Mouse (Mus musculus): ENCODE data around the gene Tom1.

Gene Tom1

GRCm38 (mm10) chr8:75090781-75091365, 57.4 kb downstream of the Tom1 start:
- no peak for DNase-seq

DNA sequence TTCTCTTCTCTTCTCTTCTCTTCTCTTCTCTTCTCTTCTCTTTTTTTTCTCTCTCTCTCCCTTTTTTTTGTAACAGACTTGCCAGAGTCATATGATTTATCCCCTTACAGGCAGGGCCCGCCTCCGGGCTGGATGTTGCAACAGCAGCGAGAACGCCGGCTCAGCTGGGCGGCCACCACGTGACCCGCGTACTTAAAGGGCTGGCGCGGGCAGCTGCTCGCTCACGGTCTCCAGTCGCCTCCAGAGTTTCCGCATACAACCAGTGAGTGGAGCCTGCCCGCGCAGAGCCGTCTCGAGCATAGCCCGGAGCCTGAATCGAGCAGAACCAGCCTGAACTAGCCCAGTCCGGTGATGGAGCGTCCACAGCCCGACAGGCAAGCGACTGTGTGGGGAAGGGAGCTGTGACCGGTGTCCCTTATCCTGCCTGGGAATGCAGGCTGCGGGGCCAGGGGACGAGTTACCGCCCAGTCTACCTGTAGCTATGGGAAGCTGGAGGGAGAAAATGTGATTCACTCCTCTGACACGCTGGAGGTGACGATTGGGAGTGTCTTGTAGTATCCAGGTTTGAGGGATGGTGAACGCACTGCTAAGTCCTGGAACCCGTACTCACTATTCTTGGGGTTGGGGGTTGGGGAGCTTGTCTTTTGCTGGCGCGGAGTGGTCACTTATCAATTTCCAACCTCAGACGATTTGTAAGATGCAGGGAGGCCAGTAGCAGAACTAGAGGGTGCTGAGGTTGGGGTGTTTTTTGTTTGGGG, 60.1 kb downstream of the Tom1 start, which contains the start of gene Hmox1:
TSS of gene Hmox1 (plus strand) at position 223 of the 758 bp plus-strand sequence.
- peak; percentile 86 for DNase-seq

- DNase-seq, result no peak
Measured at GRCm38 (mm10) chr8:75102956-75103355, 69.5 kb downstream of the Tom1 start.

- no peak for DNase-seq
Measured at GRCm38 (mm10) chr8:75103376-75103878, 69.9 kb downstream of the Tom1 start.

- peak; percentile 60 for DNase-seq
Measured at GRCm38 (mm10) chr8:75108527-75109235, 75.2 kb downstream of the Tom1 start.

- peak; percentile 99 for DNase-seq
Measured at GRCm38 (mm10) chr8:75109236-75109967, 75.9 kb downstream of the Tom1 start, which contains the start of gene Mcm5. Gene Mcm5 (plus strand): TSS chr8:75109569.

DNA sequence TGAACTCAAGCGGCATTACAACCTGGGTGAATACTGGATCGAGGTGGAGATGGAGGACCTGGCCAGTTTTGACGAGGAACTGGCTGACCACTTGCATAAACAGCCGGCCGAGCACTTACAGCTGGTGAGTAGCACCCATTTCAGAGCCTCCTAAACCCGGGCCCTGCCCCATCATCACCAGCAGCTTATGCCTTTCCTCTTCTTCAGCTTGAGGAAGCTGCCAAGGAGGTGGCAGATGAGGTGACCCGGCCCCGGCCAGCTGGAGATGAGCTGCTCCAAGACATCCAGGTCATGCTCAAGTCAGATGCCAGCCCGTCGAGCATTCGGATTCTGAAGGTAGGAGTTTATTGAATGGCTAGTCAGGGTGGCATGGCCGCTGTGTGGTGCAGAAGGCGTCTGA, 76.6 kb downstream of the Tom1 start:
- no peak for DNase-seq

GRCm38 (mm10) chr8:75118505-75118904, 85.0 kb downstream of the Tom1 start:
- no peak for DNase-seq

- no peak for DNase-seq
Measured at GRCm38 (mm10) chr8:75119287-75119686, 85.8 kb downstream of the Tom1 start.

All from right cerebral cortex, postnatal 25 days (tissue).